Mouse (Mus musculus) limb, embryonic 10.5 days (tissue): ENCODE data around the gene Dyrk1a. TPM values are rescaled to one million over a fixed set of nuclear protein-coding genes. Genes with fewer than 3 reads are reported as not detected.
A peak's percentile ranks its signal among the peaks of the same experiment; 100 is the strongest.

ENCODE experiments used
- DNase-seq: peaks from one replicate; pipeline ENCODE4 v3.0.0-alpha.2; 2017; ENCODE audit warnings: low spot score
- H3K27ac ChIP-seq: fragments of 300-500 bp; sonication (generic); 2 replicates; pipeline ENCODE4 v1.5.1; 2016; ENCODE audit warnings: mild to moderate bottlenecking
- H3K27me3 ChIP-seq: fragments of 300-500 bp; sonication (generic); 2 replicates; pipeline ENCODE4 v1.6.1; 2016; ENCODE audit warnings: low read depth, mild to moderate bottlenecking; ENCODE audit not compliant: poor library complexity, severe bottlenecking
- H3K36me3 ChIP-seq: fragments of 300-500 bp; sonication (generic); 2 replicates; pipeline ENCODE4 v1.6.1; 2016; ENCODE audit warnings: mild to moderate bottlenecking, moderate library complexity
- H3K4me1 ChIP-seq: fragments of 300-500 bp; sonication (generic); 2 replicates; pipeline ENCODE4 v1.6.1; 2016
- H3K4me3 ChIP-seq: fragments of 300-500 bp; sonication (generic); 2 replicates; pipeline ENCODE4 v1.5.1; 2016; ENCODE audit warnings: mild to moderate bottlenecking, moderate library complexity
- H3K9me3 ChIP-seq: fragments of 300-500 bp; sonication (generic); replicated peaks from 2 replicates; pipeline ENCODE4 v1.6.1; 2016; ENCODE audit warnings: mild to moderate bottlenecking
- WGBS: fragments of 180-500 bp; shearing (Covaris S2); methylation state at CpG from one replicate; pipeline ENCODE4 v1.1.7; 2016; 5-methylcytosine and 5-hydroxymethylcytosine counted together
- polyA plus RNA-seq: library from polyadenylated mRNA; unstranded; fragments of >200 nt; fragmentation: Nextera tagmentation; extraction: Ambion mirVana; gene quantifications from 2 replicates; pipeline ENCODE4 v1.2.1, GENCODE M21; 2016

Gene Dyrk1a
- 8.2 and 8.9 TPM in 2 replicates for polyA plus RNA-seq

DNA sequence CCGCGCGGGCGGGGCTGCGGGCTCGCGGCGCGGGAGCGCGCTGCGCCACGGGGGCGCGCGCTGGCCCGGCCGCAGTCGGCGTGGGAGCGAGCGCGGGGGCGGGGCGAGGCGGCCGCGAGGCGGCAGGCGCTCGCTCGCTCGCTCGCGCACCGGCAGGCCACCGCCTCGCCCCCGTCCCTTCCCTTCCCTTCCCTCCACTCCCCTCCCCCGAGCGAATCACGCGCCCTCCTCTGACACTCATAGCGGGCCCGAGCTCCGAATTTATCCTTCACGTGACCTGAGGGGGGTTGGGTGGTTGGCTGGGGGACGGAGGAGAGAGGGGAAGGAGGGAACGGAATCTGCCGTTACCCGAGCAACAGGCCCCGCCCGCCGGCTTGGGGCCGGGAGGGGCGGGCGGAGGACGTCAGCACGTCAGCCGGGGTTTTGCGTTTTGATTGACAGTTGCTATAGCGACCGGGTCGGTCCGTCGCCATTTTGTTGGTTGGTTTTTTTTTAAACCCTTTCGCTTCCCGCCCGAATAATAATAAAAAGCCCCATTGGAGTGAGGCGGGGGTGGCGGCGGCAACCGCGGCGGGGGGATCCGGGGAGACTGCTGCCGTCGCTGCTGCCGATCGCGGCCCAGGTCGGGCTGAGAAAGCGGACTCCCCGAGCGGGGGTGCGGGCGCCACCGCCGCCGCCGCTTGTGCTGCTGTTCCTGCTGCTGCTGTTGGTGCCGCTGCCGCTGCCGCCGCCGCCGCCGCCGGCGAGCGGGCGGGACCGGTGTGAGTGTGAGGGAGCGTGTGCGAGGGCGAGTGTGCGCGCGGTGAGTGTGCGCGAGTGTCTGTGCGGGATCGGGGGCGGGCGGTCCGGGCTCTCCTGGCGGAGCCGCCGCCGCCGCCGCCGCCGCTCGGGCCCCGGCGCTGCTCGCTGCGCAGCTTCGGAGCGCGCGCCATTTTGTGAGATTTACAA lies at the start of gene Dyrk1a:
TSS of gene Dyrk1a (plus strand) at position 782 of the 948 bp plus-strand sequence.
- under 1% methylated on average over 116 of the region's 133 CpGs for WGBS

GRCm38 (mm10) chr16:94523594-94524377 lies 46.0 kb upstream of the Dyrk1a start:
- WGBS = 60% methylated on average over 6 of the region's 6 CpGs
- DNase-seq = no peak
- no peaks in the 10 kb centered on the region for H3K9me3 ChIP-seq
- H3K4me3 ChIP-seq = no peak overlapping the region
- no peaks in the 10 kb centered on the region for H3K36me3 ChIP-seq
- no peaks in the 10 kb centered on the region for H3K27me3 ChIP-seq
- H3K4me1 ChIP-seq = peaks cover 32% of the 10 kb centered on the region
- H3K27ac ChIP-seq = no peak overlapping the region

More for the DNA sequence above, at the start of gene Dyrk1a:
- peak; percentile 99 for DNase-seq
- peaks cover 22% of the 10 kb centered on the region for H3K4me1 ChIP-seq
- H3K27me3 ChIP-seq = no peaks in the 10 kb centered on the region
- no peaks in the 10 kb centered on the region for H3K36me3 ChIP-seq
- peak within 1 kb of the TSS; percentile 99 for H3K4me3 ChIP-seq
- H3K27ac ChIP-seq = peak within 1 kb of the TSS; percentile 100
- no peaks in the 10 kb centered on the region for H3K9me3 ChIP-seq

GRCm38 (mm10) chr16:94524691-94525090 lies 45.1 kb upstream of the Dyrk1a start:
- Histone ChIP-seq H3K36me3 (no peaks in the 10 kb centered on the region), H3K27me3 (no peaks in the 10 kb centered on the region), H3K4me1 (peaks cover 24% of the 10 kb centered on the region), H3K27ac (no peak overlapping the region), H3K4me3 (no peak overlapping the region), H3K9me3 (no peaks in the 10 kb centered on the region)
- WGBS = 92% methylated on average over 9 of the region's 9 CpGs
- no peak for DNase-seq

DNA sequence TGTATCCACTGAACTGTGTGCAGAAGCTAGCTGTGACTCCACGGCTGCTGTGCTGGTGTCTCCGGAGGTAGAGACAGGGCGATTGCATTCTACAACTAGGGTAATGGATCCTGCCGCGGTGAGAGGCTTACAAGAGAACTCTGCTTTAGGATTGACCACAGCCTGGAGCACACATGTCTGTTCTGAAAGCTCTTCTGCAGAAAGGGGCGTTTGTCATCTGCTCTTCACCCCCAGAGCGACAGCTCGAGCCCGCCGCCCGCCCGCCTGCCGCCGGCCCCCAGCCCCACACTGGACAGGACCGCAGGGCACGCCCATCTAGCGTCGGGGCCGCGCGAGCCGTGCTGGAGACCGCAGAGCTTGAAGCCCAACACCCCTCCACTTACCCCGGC lies 43.9 kb upstream of the Dyrk1a start:
- no peak for DNase-seq
- H3K27ac ChIP-seq = peak overlapping the region; percentile 95
- H3K4me3 ChIP-seq = peak overlapping the region; percentile 88
- no peaks in the 10 kb centered on the region for H3K27me3 ChIP-seq
- H3K4me1 ChIP-seq = peaks cover 24% of the 10 kb centered on the region
- H3K9me3 ChIP-seq = no peaks in the 10 kb centered on the region
- WGBS = under 1% methylated on average over 24 of the region's 24 CpGs
- H3K36me3 ChIP-seq = no peaks in the 10 kb centered on the region

DNA sequence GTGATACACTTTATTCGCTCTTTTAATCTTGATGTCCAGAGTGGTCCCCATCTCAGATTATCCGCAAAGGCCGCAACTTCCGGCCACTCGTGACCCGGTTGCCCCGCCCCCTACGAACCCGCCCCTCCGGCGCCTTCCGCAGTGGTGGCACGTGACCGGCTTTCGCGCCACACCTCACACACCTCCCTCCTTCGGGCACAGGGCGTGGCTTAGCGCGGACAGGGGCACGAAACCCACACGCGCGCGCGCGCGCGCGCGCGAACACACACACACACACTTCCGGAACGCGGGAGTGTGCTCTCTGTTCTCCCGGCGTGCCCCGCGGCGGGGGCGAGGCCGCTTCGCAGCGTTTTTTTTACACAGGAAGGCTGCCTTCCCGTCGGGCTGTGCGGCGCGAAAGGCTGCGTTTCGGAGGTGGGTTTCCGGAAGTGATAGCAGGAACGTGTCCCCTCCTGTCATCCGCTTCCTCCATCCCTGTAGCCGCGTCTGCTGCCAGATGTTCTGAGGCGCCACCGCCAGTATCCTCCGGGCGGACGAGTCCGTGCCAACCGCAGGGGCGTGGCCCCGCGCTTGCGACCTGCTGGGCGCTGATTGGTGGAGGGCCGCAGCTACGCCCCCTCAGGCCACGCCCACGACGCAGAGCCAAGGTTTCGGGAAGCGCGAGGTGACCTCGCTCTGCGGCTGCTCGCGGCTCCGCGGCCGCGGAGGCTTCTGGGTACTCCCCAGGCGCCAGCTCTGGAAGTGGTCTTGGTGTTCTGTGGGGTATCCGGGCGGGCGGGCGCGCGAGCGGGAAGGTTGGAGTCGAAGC lies 43.3 kb upstream of the Dyrk1a start, which contains the start of gene Vps26c:
TSS of gene Vps26c (minus strand) at position 487 of the 808 bp plus-strand sequence.
- no peaks in the 10 kb centered on the region for H3K36me3 ChIP-seq
- under 1% methylated on average over 93 of the region's 93 CpGs for WGBS
- no peaks in the 10 kb centered on the region for H3K27me3 ChIP-seq
- peaks cover 24% of the 10 kb centered on the region for H3K4me1 ChIP-seq
- H3K27ac ChIP-seq = peak within 1 kb of the TSS; percentile 95
- peak within 1 kb of the TSS; percentile 88 for H3K4me3 ChIP-seq
- H3K9me3 ChIP-seq = no peaks in the 10 kb centered on the region
- DNase-seq = peak; percentile 98

DNA sequence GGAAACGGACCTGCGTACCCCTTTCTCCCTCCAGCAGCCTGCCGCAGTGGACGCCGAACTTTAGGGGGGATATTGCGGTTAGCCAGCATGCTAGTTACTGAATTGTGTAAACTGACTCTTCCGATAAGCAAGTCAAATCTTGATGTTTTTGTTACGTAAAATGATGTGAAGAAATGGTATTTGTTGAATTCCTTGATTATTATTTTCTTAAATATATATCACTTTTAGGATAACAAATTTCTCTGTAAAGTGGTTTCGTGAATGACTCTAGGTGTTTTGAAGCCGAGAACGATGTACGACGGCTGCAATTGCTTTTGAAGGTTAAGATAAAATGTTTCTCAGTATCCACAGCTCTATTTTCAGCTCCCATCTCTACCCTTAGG lies 42.7 kb upstream of the Dyrk1a start:
- Histone ChIP-seq H3K27ac (peak overlapping the region; percentile 95), H3K9me3 (no peaks in the 10 kb centered on the region), H3K4me1 (peaks cover 24% of the 10 kb centered on the region), H3K27me3 (no peaks in the 10 kb centered on the region), H3K4me3 (peak overlapping the region; percentile 88), H3K36me3 (no peaks in the 10 kb centered on the region)
- WGBS = 7% methylated on average over 13 of the region's 13 CpGs
- DNase-seq = no peak

DNA sequence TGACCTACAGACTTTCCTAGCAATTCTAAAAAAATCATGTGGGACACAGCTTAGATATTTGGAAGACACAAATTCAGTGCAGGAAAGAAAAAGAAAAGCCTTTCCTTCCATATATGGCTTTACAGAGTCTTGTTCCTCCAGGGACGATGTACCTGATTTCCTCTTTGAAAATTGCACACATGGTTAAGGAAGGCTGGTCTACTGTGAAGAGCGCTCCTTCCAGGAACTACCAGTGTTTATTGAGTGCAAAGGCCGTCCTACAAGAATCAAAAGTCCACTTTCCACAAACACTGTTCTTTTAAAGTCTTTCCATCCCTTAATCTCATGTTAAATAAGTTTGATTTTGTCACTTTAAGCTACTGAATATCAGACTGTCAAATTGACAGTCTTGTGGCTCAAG lies 42.3 kb upstream of the Dyrk1a start:
- DNase-seq = no peak
- Histone ChIP-seq H3K27ac (peak overlapping the region; percentile 95), H3K9me3 (no peaks in the 10 kb centered on the region), H3K4me3 (peak overlapping the region; percentile 88), H3K4me1 (peaks cover 24% of the 10 kb centered on the region), H3K36me3 (no peaks in the 10 kb centered on the region), H3K27me3 (no peaks in the 10 kb centered on the region)
- 68% methylated on average over 3 of the region's 3 CpGs for WGBS

DNA sequence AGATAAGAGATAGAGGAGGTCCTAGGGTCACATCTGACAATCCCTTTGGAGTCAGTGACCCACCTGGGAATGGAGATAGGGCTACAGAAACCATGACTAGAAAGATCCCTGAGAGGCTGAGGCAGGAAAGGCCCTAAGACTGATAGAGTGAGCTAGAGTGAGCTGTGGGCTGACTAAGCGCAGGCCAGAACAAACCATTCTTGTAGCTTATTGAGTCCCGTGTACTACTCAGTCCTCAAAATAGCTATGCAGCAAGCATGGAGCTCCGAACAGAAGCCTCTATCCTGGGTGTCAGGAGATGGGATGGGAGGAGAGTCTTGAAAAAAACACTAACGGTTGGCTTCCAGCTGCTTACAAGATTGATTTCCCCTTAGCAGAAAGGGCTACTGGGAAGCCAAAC lies 38.5 kb upstream of the Dyrk1a start:
- no peak overlapping the region for H3K4me3 ChIP-seq
- peaks cover 5% of the 10 kb centered on the region for H3K4me1 ChIP-seq
- WGBS = 83% methylated on average over 4 of the region's 4 CpGs

GRCm38 (mm10) chr16:94533679-94534078 lies 36.1 kb upstream of the Dyrk1a start:
- 85% methylated on average over 6 of the region's 6 CpGs for WGBS
- 0 out of 2 replicates have a peak, but pooled peaks cover 11% of the 10 kb centered on the region for H3K4me1 ChIP-seq
- no peak for DNase-seq
- no peak overlapping the region for H3K4me3 ChIP-seq
- H3K27me3 ChIP-seq = no peaks in the 10 kb centered on the region
- no peak overlapping the region for H3K27ac ChIP-seq
- no peaks in the 10 kb centered on the region for H3K36me3 ChIP-seq
- H3K9me3 ChIP-seq = no peaks in the 10 kb centered on the region

More for the DNA sequence above, 38.5 kb upstream of the Dyrk1a start:
- Histone ChIP-seq H3K27ac (no peak overlapping the region), H3K36me3 (no peaks in the 10 kb centered on the region), H3K27me3 (no peaks in the 10 kb centered on the region), H3K9me3 (no peaks in the 10 kb centered on the region)
- DNase-seq = no peak

- DNase-seq = no peak
- Histone ChIP-seq H3K36me3 (no peaks in the 10 kb centered on the region), H3K27me3 (no peaks in the 10 kb centered on the region), H3K4me3 (no peak overlapping the region), H3K9me3 (no peaks in the 10 kb centered on the region), H3K4me1 (0 out of 2 replicates have a peak, but pooled peaks cover 11% of the 10 kb centered on the region), H3K27ac (no peak overlapping the region)
- WGBS = 87% methylated on average over 5 of the region's 5 CpGs
Observed at GRCm38 (mm10) chr16:94535716-94536115, 34.1 kb upstream of the Dyrk1a start.

DNA sequence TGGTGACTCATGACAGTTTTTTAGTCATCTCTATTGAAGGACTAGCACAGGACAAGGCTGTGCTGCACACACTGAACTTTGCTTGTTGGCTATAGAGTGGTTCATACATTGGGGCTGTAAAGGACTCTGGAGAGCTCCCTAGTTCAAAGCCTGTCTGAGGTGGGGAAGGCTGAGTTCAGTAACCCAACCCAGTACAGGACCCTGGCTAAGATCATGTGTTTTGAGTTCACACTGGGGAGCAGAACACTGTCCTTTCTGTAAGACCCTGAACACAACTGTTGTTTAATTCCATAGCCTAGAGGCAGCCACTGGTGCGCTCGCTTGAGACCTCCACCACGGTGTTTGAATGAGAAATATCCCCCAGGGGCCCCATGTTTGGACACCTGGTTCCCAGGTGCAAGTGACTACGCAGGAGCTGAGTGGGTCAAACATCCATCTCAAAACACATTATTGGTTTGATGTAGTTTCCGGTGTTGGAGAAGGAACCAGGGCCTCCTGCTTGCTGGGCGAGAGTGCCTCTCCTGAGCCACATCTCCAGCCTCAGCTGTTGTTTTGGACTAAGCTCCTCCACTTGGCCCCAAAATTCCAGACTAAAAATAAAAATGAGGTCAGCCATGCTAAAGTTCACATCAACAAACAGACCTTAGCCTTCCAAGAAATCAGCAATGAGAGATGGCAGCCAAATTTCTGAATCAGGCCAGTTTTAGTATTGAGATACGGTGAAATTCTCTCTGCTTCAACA lies 33.2 kb upstream of the Dyrk1a start:
- 80% methylated on average over 7 of the region's 7 CpGs for WGBS
- Histone ChIP-seq H3K4me1 (0 out of 2 replicates have a peak, but pooled peaks cover 11% of the 10 kb centered on the region), H3K9me3 (no peaks in the 10 kb centered on the region), H3K36me3 (no peaks in the 10 kb centered on the region), H3K4me3 (no peak overlapping the region), H3K27me3 (no peaks in the 10 kb centered on the region), H3K27ac (0 out of 2 replicates have a peak overlapping the region, but pooled peaks have one; percentile 15)
- no peak for DNase-seq

DNA sequence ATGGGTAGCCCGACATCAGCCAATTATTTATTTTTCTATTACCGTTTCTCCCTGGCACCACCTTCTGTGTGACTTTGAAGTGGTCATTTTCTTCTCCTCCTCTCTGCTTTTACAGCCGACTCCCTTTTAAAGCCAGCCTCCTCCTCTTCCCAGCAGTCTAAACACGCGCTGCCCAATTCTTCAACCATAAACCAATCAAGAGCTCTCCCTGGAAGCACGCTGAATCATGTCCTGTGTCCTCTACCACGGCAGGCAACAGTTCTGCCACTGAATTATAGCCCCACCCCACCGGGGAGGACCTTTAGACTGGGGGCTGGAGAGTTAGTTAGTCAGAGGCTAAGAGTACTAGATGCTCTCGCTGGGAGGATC lies 32.7 kb upstream of the Dyrk1a start:
- Histone ChIP-seq H3K36me3 (no peaks in the 10 kb centered on the region), H3K4me1 (0 out of 2 replicates have a peak, but pooled peaks cover 11% of the 10 kb centered on the region), H3K27me3 (no peaks in the 10 kb centered on the region), H3K4me3 (no peak overlapping the region), H3K9me3 (no peaks in the 10 kb centered on the region), H3K27ac (no peak overlapping the region)
- WGBS = 36% methylated on average over 9 of the region's 9 CpGs
- DNase-seq = no peak
